Mouse (Mus musculus) T-helper 2 cell (primary cell): Measurements from ENCODE around the gene Zfp81.
"Not testable (repeated sequence)": the region's sequence is repeated elsewhere in the genome, so short reads cannot be mapped to it uniquely, and the experiment has no call there.

Source experiments
- in situ Hi-C: fragments of 300-600 bp; cut with MboI, MseI; formaldehyde crosslinking; loops from one replicate; pipeline ENCODE4 v1.15.1; 2025; ENCODE audit warnings: high pct_unique_total_duplicates

Zfp81 gene

DNA sequence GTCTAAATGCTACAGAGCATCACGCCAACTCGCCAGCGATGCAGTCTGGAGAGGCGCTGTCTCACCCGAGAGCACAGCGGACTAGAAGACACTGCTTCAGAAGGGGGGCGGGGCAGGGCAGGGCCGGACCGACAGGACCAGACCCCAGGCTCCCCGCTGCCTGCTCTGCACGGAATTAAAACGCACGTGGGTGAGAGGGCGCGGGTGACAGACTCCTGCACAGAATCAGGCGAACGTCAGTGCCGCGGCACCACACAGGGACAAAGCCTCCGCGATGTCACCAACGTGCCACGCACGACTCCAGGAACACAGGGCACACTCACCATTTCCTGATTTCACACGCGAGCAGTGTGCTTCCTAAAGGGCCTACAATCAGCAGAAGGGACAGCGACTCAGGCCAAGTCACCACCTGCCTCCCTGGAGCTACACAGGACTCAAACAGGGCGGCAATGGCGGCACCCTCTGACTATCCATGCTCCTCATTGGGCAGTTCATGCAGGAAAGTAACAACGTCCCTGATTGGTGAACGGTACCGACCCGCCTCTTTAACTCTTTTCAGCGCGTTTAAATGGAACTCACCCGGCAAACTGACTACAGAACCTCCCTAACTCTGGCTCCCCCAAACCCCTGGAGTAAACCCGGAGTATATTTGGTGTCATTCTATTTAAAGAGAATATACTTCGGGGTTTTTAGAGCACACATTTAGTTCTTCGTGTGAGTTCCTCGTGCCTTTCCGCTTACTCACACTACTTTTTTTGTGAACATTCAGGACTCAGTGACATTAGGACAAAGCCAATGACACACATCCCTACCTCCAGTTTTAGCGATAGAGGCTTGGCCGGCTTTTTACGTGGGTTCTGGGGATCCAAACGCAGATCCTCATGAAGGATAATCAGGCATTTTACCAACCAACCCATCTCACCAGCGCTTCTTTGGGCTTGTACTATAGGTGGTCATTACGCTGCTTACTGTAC lies at the start of gene Zfp81:
Gene Zfp81 (minus strand): TSS at position 468 of the 974 bp plus-strand sequence.
- in situ Hi-C loops = no loop called here

DNA sequence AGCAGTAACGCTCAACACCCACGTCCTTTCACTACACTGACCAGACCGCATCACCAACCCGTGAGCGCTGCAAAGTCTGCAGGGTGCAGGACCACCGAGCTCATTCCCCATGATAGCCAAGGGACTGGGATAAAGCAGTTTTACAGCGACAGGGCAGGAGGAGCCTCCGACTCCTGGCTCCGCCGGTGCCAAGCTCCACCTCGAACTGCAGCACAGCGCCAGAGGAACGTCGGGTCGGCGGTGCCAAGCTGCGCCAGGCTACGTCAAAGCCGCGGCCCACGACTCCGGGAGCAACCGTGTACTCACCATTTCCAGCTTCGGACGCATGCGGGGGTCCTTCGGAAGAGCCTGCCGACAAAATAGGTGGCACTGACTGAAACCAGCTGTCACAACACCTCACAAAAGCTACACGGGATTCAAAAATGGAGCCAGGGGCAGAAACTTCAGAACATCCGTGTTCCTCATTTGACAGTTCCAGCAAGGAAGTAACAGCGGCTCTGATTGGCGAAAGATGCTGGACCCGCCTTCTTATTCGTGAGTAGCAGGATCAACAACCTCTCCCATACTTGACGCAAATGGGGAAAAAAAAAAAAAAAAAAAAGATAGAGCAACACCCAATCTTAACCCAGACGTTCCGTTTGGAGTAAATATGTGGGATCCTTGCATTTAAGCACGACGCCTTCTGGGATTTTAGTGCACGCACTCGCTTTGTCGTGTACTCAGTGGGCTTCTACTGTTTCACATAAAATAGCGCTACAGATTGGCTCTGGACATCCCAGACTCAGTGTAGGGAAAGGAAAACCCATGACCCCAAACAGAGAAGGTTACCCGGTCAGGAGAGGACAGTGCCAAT lies 35.7 kb upstream of the Zfp81 start, which contains the start of gene Zfp101:
Gene Zfp101 (minus strand): TSS at position 460 of the 853 bp plus-strand sequence.
- in situ Hi-C loops = no loop called here

DNA sequence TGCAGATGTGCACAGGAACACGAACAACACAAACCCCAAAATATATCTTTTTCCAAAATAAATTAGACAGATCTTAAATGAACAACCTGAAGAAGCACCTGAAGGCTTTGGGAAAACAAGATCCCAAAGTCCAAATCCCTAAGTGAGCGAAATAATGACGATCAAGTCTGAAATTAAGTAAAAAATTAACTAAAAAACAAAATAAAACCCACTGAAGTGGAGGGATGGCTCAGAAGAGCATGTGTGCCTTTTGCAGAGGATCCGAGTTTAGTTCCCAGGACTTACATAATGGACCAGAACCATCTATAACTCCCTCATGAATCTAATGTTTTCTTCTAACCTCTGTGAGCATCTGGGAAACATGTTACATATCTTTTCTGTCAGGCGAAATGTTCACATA lies 33.6 kb upstream of the Zfp81 start:
- in situ Hi-C loops = no loop called here

DNA sequence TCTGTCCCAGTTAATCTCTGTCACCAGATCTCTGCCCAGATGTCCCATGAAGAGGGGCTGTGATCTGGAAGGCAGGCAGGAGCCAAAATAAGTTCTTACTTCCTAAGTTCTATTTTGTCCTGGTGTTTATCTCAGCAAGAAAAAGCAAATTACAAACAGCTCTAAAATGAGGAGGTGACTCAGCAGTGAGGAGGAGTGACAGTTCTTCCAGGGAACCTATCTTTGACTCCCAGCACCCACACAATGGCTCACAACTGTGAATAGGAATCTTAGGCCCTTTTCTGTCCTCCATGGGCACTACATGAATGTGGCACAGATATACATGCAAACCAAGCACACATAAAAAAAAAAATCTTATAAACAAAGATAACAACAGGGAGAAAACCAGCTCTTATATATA lies 27.0 kb upstream of the Zfp81 start:
- in situ Hi-C loops = no loop called here

DNA sequence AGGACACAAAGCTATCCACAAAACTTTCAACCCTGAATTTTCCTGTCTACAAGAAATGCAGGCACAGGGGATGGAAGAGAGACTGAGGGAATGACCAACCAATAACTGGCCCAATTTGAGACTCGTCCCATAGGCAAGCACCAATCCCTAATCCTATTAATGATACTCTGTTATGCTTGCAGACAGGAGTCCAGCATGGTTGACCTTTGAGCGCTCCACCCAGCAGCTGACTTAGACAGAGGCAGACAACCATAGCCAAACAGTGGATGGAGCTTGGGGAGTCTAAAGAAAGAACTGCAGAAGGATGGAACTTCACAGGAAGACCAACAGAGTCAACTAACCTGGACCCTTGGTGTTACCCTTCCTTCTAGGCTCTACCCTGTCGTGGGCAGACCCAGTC lies 14.1 kb upstream of the Zfp81 start:
- in situ Hi-C loops = no loop called here

DNA sequence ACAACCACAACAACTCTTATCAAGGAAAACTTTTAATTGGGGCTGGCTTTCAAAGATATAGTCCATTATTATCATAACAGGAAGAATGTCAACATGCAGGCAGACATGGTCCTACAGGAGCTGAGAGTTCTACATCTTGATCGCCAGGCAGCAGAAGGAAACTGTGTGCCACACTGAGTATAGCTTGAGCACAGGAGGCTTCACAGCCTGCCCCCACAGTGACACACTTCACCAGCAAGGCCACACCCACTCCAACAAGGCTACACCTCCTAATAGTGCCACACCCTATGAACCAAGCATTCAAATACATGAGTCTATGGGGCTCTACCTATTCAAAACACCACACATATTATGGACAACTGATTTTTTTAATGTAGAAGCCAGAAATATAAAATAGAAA lies 5.7 kb downstream of the Zfp81 start:
- in situ Hi-C loops = no loop called here

DNA sequence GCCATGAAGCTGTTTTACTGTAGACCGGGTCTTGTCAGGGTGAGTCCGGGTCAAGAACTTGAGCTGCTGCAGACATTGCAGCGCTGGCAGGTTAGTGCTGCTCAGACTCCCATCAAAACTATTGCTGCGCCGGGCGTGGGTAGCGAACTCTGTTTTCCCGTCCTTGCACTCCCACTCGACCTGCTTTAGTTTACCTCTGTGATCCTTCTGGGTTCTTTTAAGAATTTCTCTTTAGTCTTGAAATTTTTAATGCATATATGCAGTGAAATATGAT lies 68.9 kb downstream of the Zfp81 start:
- in situ Hi-C loops = loop anchor here (5.0 kb wide), 1 partner anchor 38 kb away; no protein-coding TSS in a partner anchor

DNA sequence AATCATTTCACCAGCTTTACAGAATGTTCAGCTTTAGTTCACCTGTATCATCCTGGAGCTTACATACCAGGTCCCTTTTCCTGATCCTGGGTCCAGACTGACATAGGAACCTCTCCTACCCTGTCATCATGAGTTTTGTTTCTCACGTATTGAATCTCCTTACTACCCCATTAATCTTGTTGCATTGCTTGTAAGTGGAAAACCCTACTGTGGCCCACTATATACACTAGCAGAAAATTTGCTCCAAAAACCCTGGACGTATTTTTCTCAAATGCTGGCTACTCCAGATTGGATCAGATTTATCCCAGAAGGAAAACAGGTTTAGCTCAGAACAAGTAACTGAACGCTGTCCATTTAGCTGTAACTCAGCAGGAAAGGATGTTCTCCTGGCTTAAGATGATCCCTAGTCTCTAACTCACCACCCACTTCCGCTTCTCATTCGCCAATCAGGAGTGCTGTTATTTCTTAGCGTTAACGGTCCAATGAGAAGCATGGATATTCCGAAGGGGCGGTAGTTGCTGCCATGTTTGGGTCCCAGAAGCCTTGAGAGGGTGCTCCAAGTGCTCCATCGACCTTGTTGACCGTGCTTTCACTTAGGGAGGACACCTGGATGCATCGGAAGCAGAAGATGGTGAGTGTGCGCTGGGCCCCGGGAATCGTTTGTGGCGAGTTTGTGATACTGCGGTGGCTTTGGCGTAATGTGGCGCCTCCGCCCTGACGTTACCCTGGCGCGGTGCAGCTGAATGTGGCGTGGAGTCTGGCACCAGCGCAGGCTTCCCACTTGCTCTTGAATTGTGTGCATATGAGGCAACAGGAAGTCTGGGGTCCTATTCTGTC lies 69.4 kb downstream of the Zfp81 start, which contains the start of gene Zfp955b:
Gene Zfp955b (plus strand): TSS at position 506 of the 837 bp plus-strand sequence.
- in situ Hi-C loops = not testable (repeated sequence)
